Mouse (Mus musculus) embryonic facial prominence, embryonic 11.5 days (tissue): ENCODE results near the gene Hist1h2ag. TPM values are rescaled to one million over a fixed set of nuclear protein-coding genes. Genes with fewer than 3 reads are reported as not detected.
"Not testable (repeated sequence)": the region's sequence is repeated elsewhere in the genome, so short reads cannot be mapped to it uniquely, and the experiment has no call there.

Experiments used
- ATAC-seq: fragments of 200-750 bp; cut with Nextera tagmentation; replicated peaks from 2 replicates; pipeline ENCODE4 v1.8.0; 2017; ENCODE audit warnings: low read depth; ENCODE audit not compliant: insufficient number of reproducible peaks, low FRiP score, low TSS enrichment
- DNase-seq: peaks from one replicate; pipeline ENCODE4 v3.0.0-alpha.2; 2015; ENCODE audit warnings: low spot score
- H3K27ac ChIP-seq: fragments of 300-500 bp; sonication (generic); replicated peaks from 2 replicates; pipeline ENCODE4 v1.5.1; 2014; ENCODE audit warnings: mild to moderate bottlenecking, low read depth, low read length, control low read depth
- H3K27me3 ChIP-seq: fragments of 300-500 bp; sonication (generic); 2 replicates; pipeline ENCODE4 v1.6.1; 2014; ENCODE audit warnings: mild to moderate bottlenecking, low read length, moderate library complexity, mixed read lengths; ENCODE audit not compliant: control insufficient read depth, insufficient read depth
- H3K36me3 ChIP-seq: fragments of 300-500 bp; sonication (generic); replicated peaks from 2 replicates; pipeline ENCODE4 v1.6.1; 2014; ENCODE audit warnings: low read depth, mild to moderate bottlenecking, low read length, moderate library complexity, mixed read lengths; ENCODE audit not compliant: control insufficient read depth, insufficient read depth
- H3K4me1 ChIP-seq: fragments of 300-500 bp; sonication (generic); 2 replicates; pipeline ENCODE4 v1.6.1; 2014; ENCODE audit warnings: low read length, mixed read lengths; ENCODE audit not compliant: control insufficient read depth, insufficient read depth
- H3K4me2 ChIP-seq: fragments of 300-500 bp; sonication (generic); 2 replicates; pipeline ENCODE4 v1.6.1; 2014; ENCODE audit warnings: low read depth, mild to moderate bottlenecking, control low read depth, low read length, moderate library complexity
- H3K4me3 ChIP-seq: fragments of 300-500 bp; sonication (generic); 2 replicates; pipeline ENCODE4 v1.5.1; 2014; ENCODE audit warnings: low read depth, low read length, control low read depth
- H3K9ac ChIP-seq: fragments of 300-500 bp; sonication (generic); replicated peaks from 2 replicates; pipeline ENCODE4 v1.6.1; 2014; ENCODE audit warnings: mild to moderate bottlenecking, control low read depth, low read length
- H3K9me3 ChIP-seq: fragments of 300-500 bp; sonication (generic); replicated peaks from 2 replicates; pipeline ENCODE4 v1.6.1; 2016; ENCODE audit warnings: mild to moderate bottlenecking, low read length, inconsistent platforms, mixed read lengths; ENCODE audit not compliant: control insufficient read depth
- WGBS: fragments of 180-500 bp; shearing (Covaris S2); extraction: QIAGEN DNeasy Blood & Tissue Kit; methylation state at CpG from one replicate; pipeline ENCODE4 v1.1.7; 2014; 5-methylcytosine and 5-hydroxymethylcytosine counted together
- polyA plus RNA-seq: library from polyadenylated mRNA; unstranded; fragments of >200 nt; fragmentation: Nextera tagmentation; extraction: Ambion mirVana; gene quantifications from 2 replicates; pipeline ENCODE4 v1.2.1, GENCODE M21; 2014

The Hist1h2ag gene
- 99.8 and 102 TPM in 2 replicates for polyA plus RNA-seq

- ATAC-seq (peak; percentile 92), DNase-seq (peak; percentile 99)
- Histone ChIP-seq H3K9ac (peak within 1 kb of the TSS; percentile 73), H3K4me2 (peak within 1 kb of the TSS; percentile 72), H3K4me3 (peak within 1 kb of the TSS; percentile 42), H3K27ac (peak within 1 kb of the TSS; percentile 97)
- H3K36me3 ChIP-seq, H3K9me3 ChIP-seq, H3K4me1 ChIP-seq, H3K27me3 ChIP-seq: not testable (repeated sequence)
- WGBS: 0% methylated on average over 34 of the region's 80 CpGs
Observed at GRCm38 (mm10) chr13:22042568-22043502, at the start of gene Hist1h2ag, which contains the start of gene Hist1h2bj. Gene Hist1h2ag (minus strand): TSS chr13:22042944. Gene Hist1h2bj (plus strand): TSS chr13:22043214.

GRCm38 (mm10) chr13:22084140-22084539 is 41.4 kb upstream of the Hist1h2ag start, which contains the start of gene Vmn1r188:
Gene Vmn1r188 (plus strand): TSS chr13:22084440.
- H3K9ac ChIP-seq, H3K36me3 ChIP-seq, H3K27me3 ChIP-seq, H3K27ac ChIP-seq, H3K4me1 ChIP-seq, ATAC-seq, DNase-seq, H3K4me2 ChIP-seq, H3K4me3 ChIP-seq, H3K9me3 ChIP-seq: not testable (repeated sequence)
- 96% methylated on average over 1 of the region's 1 CpGs for WGBS

- Histone ChIP-seq H3K27me3 (no peaks in the 10 kb centered on the region), H3K27ac (no peak overlapping the region), H3K4me2 (no peak overlapping the region), H3K36me3 (no peaks in the 10 kb centered on the region), H3K9ac (no peak overlapping the region), H3K4me3 (no peak overlapping the region), H3K4me1 (no peaks in the 10 kb centered on the region), H3K9me3 (no peaks in the 10 kb centered on the region)
- no peak for ATAC-seq
- 69% methylated on average over 1 of the region's 1 CpGs for WGBS
- DNase-seq: no peak
Observed at GRCm38 (mm10) chr13:22063468-22063867, 20.7 kb upstream of the Hist1h2ag start.

- DNase-seq: no peak
- Histone ChIP-seq H3K4me2 (no peak overlapping the region), H3K27ac (no peak overlapping the region), H3K27me3 (no peaks in the 10 kb centered on the region), H3K4me3 (no peak overlapping the region), H3K9ac (no peak overlapping the region), H3K4me1 (no peaks in the 10 kb centered on the region), H3K36me3 (no peaks in the 10 kb centered on the region), H3K9me3 (no peaks in the 10 kb centered on the region)
- ATAC-seq: no peak
- WGBS: 68% methylated on average over 1 of the region's 1 CpGs
Observed at GRCm38 (mm10) chr13:22061422-22061821, 18.7 kb upstream of the Hist1h2ag start.

- H3K4me2 ChIP-seq: no peak overlapping the region
- no peaks in the 10 kb centered on the region for H3K4me1 ChIP-seq
- no peaks in the 10 kb centered on the region for H3K9me3 ChIP-seq
- DNase-seq (no peak), ATAC-seq (no peak)
- no peak overlapping the region for H3K27ac ChIP-seq
- no peak overlapping the region for H3K9ac ChIP-seq
- no peaks in the 10 kb centered on the region for H3K27me3 ChIP-seq
- H3K4me3 ChIP-seq: no peak overlapping the region
- WGBS: 91% methylated on average over 1 of the region's 1 CpGs
- H3K36me3 ChIP-seq: no peaks in the 10 kb centered on the region
Observed at GRCm38 (mm10) chr13:22053754-22054153, 11.0 kb upstream of the Hist1h2ag start.

DNA sequence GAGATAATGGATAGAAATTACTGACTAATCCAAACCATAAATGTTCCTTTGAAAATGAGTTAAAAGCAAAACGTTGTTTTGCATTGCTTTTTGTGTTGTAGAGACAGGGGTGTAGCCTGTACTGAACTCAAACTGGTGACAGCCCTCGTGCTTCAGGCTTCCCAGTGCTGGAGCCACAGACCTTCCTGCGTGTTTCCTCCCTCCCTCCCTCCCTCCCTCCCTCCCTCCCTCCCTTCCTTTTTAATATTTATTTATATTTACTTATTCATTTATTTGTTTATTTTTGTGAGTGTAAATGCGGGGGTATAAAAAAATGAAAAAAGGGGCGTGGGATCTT is 8.7 kb upstream of the Hist1h2ag start:
- ATAC-seq: no peak
- peak overlapping the region; percentile 59; the same call in 1 of the 2 replicates for H3K27ac ChIP-seq
- no peaks in the 10 kb centered on the region for H3K9me3 ChIP-seq
- 14% methylated on average over 5 of the region's 5 CpGs for WGBS
- DNase-seq: no peak
- peak overlapping the region; percentile 43 for H3K4me2 ChIP-seq
- H3K4me3 ChIP-seq: peak overlapping the region; percentile 42
- no peaks in the 10 kb centered on the region for H3K27me3 ChIP-seq
- H3K36me3 ChIP-seq: no peaks in the 10 kb centered on the region
- H3K9ac ChIP-seq: peak overlapping the region; percentile 60
- H3K4me1 ChIP-seq: no peaks in the 10 kb centered on the region

- Histone ChIP-seq H3K27ac (peak overlapping the region; percentile 59; the same call in 1 of the 2 replicates), H3K9me3 (no peaks in the 10 kb centered on the region), H3K9ac (peak overlapping the region; percentile 60), H3K27me3 (no peaks in the 10 kb centered on the region), H3K4me1 (no peaks in the 10 kb centered on the region), H3K36me3 (no peaks in the 10 kb centered on the region), H3K4me2 (peak overlapping the region; percentile 43), H3K4me3 (peak overlapping the region; percentile 42)
- under 1% methylated on average over 52 of the region's 52 CpGs for WGBS
- DNase-seq: peak; percentile 96
- ATAC-seq: peak; percentile 93
Observed at GRCm38 (mm10) chr13:22050591-22051522, 8.1 kb upstream of the Hist1h2ag start.
